23 mouse cellular contexts compared by ENCODE assay signal in the genomic region with DNA sequence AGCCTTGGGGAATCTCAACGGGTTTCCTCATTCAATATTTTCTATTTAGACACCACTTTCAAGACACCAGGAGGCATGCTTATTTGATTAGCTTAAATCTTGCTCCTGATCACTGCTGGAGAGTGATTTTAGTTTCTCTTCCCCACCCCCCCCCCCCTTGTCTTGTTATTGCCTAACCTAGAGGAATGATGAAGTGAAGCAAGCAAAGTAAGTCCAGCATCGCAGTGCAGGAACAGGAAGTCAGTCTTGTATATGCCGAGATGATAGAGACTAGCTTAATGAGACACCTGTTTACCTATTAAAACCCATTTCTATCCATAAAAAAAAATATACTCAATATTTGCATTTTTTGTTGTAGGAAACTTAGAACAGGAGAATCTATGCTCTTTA.
DNase-seq lines count a peak whose midpoint lies in the region; ATAC-seq and TF ChIP-seq lines count a peak whose summit lies in the region.
"Had no signal": no experiment of that assay in that cellular context is flagged by ENCODE, and none has a peak within 500 bp of the region (broad histone marks: within the 10 kb centered on the region; RNA-seq: fewer than 3 reads in every experiment).

No protein-coding gene starts in this region.

- H3K9me3 ChIP-seq in heart, embryonic 13.5 days, result no peaks in the 10 kb centered on the region
- H3K9me3 ChIP-seq in G1E (replicated peaks), result no peaks in the 10 kb centered on the region
- H3K9me3 ChIP-seq in liver, embryonic 12.5 days (replicated peaks), result no peaks in the 10 kb centered on the region
- H3K9me3 ChIP-seq in liver, postnatal 0 days (ENCODE audit: low read length), result no peaks in the 10 kb centered on the region
- no peaks in the 10 kb centered on the region for H3K9me3 ChIP-seq in intestine, postnatal 0 days (ENCODE audit: control insufficient read depth)
- H3K9me3 ChIP-seq: embryonic facial prominence, embryonic 13.5 days; forebrain, embryonic 10.5 days; hindbrain, embryonic 13.5 days; limb, embryonic 13.5 days; megakaryocyte, embryonic 14.5 days had no signal

- no peak for DNase-seq in heart, adult 2 months
- DNase-seq in G1E (ENCODE audit: low spot score), result no peak
- no peak for DNase-seq in liver, postnatal 0 days
- no peak for DNase-seq in adrenal gland, postnatal 10 days
- DNase-seq: adrenal gland, postnatal 36 days; cerebellum, adult 18-20 months; gastrocnemius, postnatal 10 days; heart, postnatal 36 days; kidney, adult 9 months; kidney, postnatal 14 days; thymus, postnatal 4 days had no signal

- no peak for ATAC-seq in heart, embryonic 13.5 days (ENCODE audit: extremely low read depth, insufficient number of reproducible peaks, low FRiP score, low TSS enrichment)
- 0 out of 2 replicates have a peak, but pooled peaks have one; percentile 24 for ATAC-seq in G1E (ENCODE audit: extremely low read depth, insufficient number of reproducible peaks, low FRiP score, poor library complexity, severe bottlenecking)
- ATAC-seq in liver, embryonic 12.5 days, result peak; percentile 57
- 0 out of 2 replicates have a peak, but pooled peaks have one; percentile 40 for ATAC-seq in liver, postnatal 0 days
- ATAC-seq in intestine, postnatal 0 days, result no peak
- ATAC-seq: intestine, embryonic 16.5 days had no signal

- TF ChIP-seq POLR2A in heart, adult 2 months (IDR thresholded peaks at IDR 0.05; ENCODE audit: insufficient read depth, low read depth, low read length), result no peak

- TF ChIP-seq CTCF in heart, adult 2 months (IDR thresholded peaks at IDR 0.05), result no peak
- no peak for TF ChIP-seq CTCF in G1E (IDR thresholded peaks at IDR 0.05; ENCODE audit: low read depth, low read length)
- no peak for TF ChIP-seq CTCF in liver, postnatal 0 days (IDR thresholded peaks at IDR 0.05; ENCODE audit: low read depth)
- no peak for TF ChIP-seq CTCF in intestine, postnatal 0 days (IDR thresholded peaks at IDR 0.05; ENCODE audit: low read depth)

- peak overlapping the region; percentile 74 for H3K27ac ChIP-seq in heart, embryonic 13.5 days (replicated peaks)
- no peak overlapping the region for H3K27ac ChIP-seq in heart, adult 2 months
- H3K27ac ChIP-seq in liver, embryonic 12.5 days, result peak overlapping the region; percentile 54; the same call in 1 of the 2 replicates
- no peak overlapping the region for H3K27ac ChIP-seq in liver, postnatal 0 days (ENCODE audit: low read depth)
- H3K27ac ChIP-seq in intestine, postnatal 0 days (ENCODE audit: low read depth, low read length), result no peak overlapping the region
- H3K27ac ChIP-seq: embryonic facial prominence, embryonic 13.5 days; hindbrain, embryonic 13.5 days; left cerebral cortex, adult 2 months; limb, embryonic 13.5 days had no signal

- no peaks in the 10 kb centered on the region for H3K79me2 ChIP-seq in heart, adult 2 months (replicated peaks; ENCODE audit: control insufficient read depth, insufficient read depth, low read length)

- H3K36me3 ChIP-seq in heart, embryonic 13.5 days, result no peaks in the 10 kb centered on the region
- no peaks in the 10 kb centered on the region for H3K36me3 ChIP-seq in heart, adult 2 months (ENCODE audit: control insufficient read depth, insufficient read depth, low read length)
- no peaks in the 10 kb centered on the region for H3K36me3 ChIP-seq in G1E (replicated peaks)
- H3K36me3 ChIP-seq in liver, embryonic 12.5 days, result no peaks in the 10 kb centered on the region
- no peaks in the 10 kb centered on the region for H3K36me3 ChIP-seq in liver, postnatal 0 days (replicated peaks; ENCODE audit: insufficient read depth, low read length)
- no peaks in the 10 kb centered on the region for H3K36me3 ChIP-seq in intestine, postnatal 0 days (ENCODE audit: control insufficient read depth, insufficient read depth)
- H3K36me3 ChIP-seq: embryonic facial prominence, embryonic 13.5 days; forebrain, embryonic 10.5 days; hindbrain, embryonic 13.5 days; limb, embryonic 13.5 days had no signal

- no peak overlapping the region for H3K9ac ChIP-seq in heart, embryonic 13.5 days
- no peak overlapping the region for H3K9ac ChIP-seq in heart, adult 2 months (ENCODE audit: low read depth, low read length)
- no peak overlapping the region for H3K9ac ChIP-seq in liver, embryonic 12.5 days
- H3K9ac ChIP-seq in liver, postnatal 0 days (replicated peaks), result no peak overlapping the region
- no peak overlapping the region for H3K9ac ChIP-seq in intestine, postnatal 0 days (ENCODE audit: low read depth, low read length)
- H3K9ac ChIP-seq: embryonic facial prominence, embryonic 13.5 days; hindbrain, embryonic 13.5 days; limb, embryonic 13.5 days; lung, embryonic 14.5 days had no signal

- no peak overlapping the region for H3K4me3 ChIP-seq in heart, embryonic 13.5 days
- no peak overlapping the region for H3K4me3 ChIP-seq in heart, adult 2 months
- H3K4me3 ChIP-seq in G1E (ENCODE audit: low read depth, low read length), result no peak overlapping the region; the same call in 1 of the 2 replicates
- H3K4me3 ChIP-seq in liver, embryonic 12.5 days, result no peak overlapping the region
- no peak overlapping the region for H3K4me3 ChIP-seq in liver, postnatal 0 days (ENCODE audit: low read depth, low read length)
- no peak overlapping the region for H3K4me3 ChIP-seq in intestine, postnatal 0 days (ENCODE audit: low read depth, low read length)
- H3K4me3 ChIP-seq: embryonic facial prominence, embryonic 13.5 days; forebrain, embryonic 10.5 days; hindbrain, embryonic 13.5 days; left cerebral cortex, adult 2 months; limb, embryonic 13.5 days; megakaryocyte, embryonic 14.5 days had no signal

- intact Hi-C loops in heart, adult 2 months (cut with DNase I), result no loop called here

- no peak for TF ChIP-seq EP300 in heart, adult 2 months (IDR thresholded peaks at IDR 0.05; ENCODE audit: insufficient read depth, low read depth, low read length)
- no peak for TF ChIP-seq EP300 in liver, postnatal 0 days (IDR thresholded peaks at IDR 0.05; ENCODE audit: low read depth)

- 66% methylated on average over 3 of the region's 3 CpGs for WGBS in heart, embryonic 13.5 days
- WGBS in heart, adult 2 months, result 45% methylated on average over 3 of the region's 3 CpGs
- WGBS in liver, embryonic 12.5 days (ENCODE audit: insufficient replicate concordance), result 40% methylated on average over 3 of the region's 3 CpGs
- whole genome bisulfite sequencing in liver, postnatal 0 days (ENCODE audit: insufficient replicate concordance), result 44% methylated on average over 3 of the region's 3 CpGs
- 61% methylated on average over 3 of the region's 3 CpGs for WGBS in intestine, postnatal 0 days

- no peaks in the 10 kb centered on the region for H3K27me3 ChIP-seq in heart, embryonic 13.5 days (replicated peaks)
- no peaks in the 10 kb centered on the region for H3K27me3 ChIP-seq in heart, adult 2 months (ENCODE audit: control insufficient read depth, insufficient read depth, low read length)
- no peaks in the 10 kb centered on the region for H3K27me3 ChIP-seq in G1E (ENCODE audit: insufficient read depth, low read length)
- no peaks in the 10 kb centered on the region for H3K27me3 ChIP-seq in liver, embryonic 12.5 days (replicated peaks)
- H3K27me3 ChIP-seq in liver, postnatal 0 days (ENCODE audit: insufficient read depth, low read length), result no peaks in the 10 kb centered on the region
- no peaks in the 10 kb centered on the region for H3K27me3 ChIP-seq in intestine, postnatal 0 days (replicated peaks; ENCODE audit: control insufficient read depth, insufficient read depth, low read length)
- H3K27me3 ChIP-seq: embryonic facial prominence, embryonic 13.5 days; hindbrain, embryonic 13.5 days; limb, embryonic 13.5 days; megakaryocyte, embryonic 14.5 days had no signal

- no peak overlapping the region for H3K4me2 ChIP-seq in heart, embryonic 13.5 days
- H3K4me2 ChIP-seq in liver, embryonic 12.5 days, result peak overlapping the region; percentile 47
- H3K4me2 ChIP-seq in liver, postnatal 0 days (ENCODE audit: low read depth, low read length), result no peak overlapping the region
- no peak overlapping the region for H3K4me2 ChIP-seq in intestine, postnatal 0 days (replicated peaks; ENCODE audit: low read depth)
- H3K4me2 ChIP-seq: embryonic facial prominence, embryonic 13.5 days; heart, embryonic 11.5 days; hindbrain, embryonic 13.5 days; limb, embryonic 13.5 days; lung, embryonic 14.5 days had no signal

- peaks cover 14% of the 10 kb centered on the region for H3K4me1 ChIP-seq in heart, embryonic 13.5 days
- no peaks in the 10 kb centered on the region for H3K4me1 ChIP-seq in heart, adult 2 months (ENCODE audit: control insufficient read depth, insufficient read depth, low read length)
- peaks cover 7% of the 10 kb centered on the region for H3K4me1 ChIP-seq in G1E (ENCODE audit: insufficient read depth, low read depth, low read length)
- peaks cover 15% of the 10 kb centered on the region for H3K4me1 ChIP-seq in liver, embryonic 12.5 days
- no peaks in the 10 kb centered on the region for H3K4me1 ChIP-seq in liver, postnatal 0 days (ENCODE audit: insufficient read depth)
- H3K4me1 ChIP-seq in intestine, postnatal 0 days (replicated peaks; ENCODE audit: control insufficient read depth, insufficient read depth, low read length), result no peaks in the 10 kb centered on the region
- H3K4me1 ChIP-seq: megakaryocyte, embryonic 14.5 days had no signal

Comparison
In these comparisons a context has a peak if more than half of its experiments do, and no peak if none do; other contexts are left out.
1. H3K27ac ChIP-seq: peak in heart, embryonic 13.5 days (single experiment) and liver, embryonic 12.5 days (single experiment); none in heart, adult 2 months (single experiment), liver, postnatal 0 days (single experiment) and intestine, postnatal 0 days (single experiment).
2. ATAC-seq: peak in G1E (single experiment), liver, embryonic 12.5 days (single experiment) and liver, postnatal 0 days (single experiment); none in heart, embryonic 13.5 days (single experiment) and intestine, postnatal 0 days (single experiment).